Mouse (Mus musculus) limb, embryonic 12.5 days (tissue): ENCODE data around the gene Hist4h4. TPM values are rescaled to one million over a fixed set of nuclear protein-coding genes. Genes with fewer than 3 reads are reported as not detected.

Experiments
- ATAC-seq: fragments of 200-750 bp; cut with Nextera tagmentation; 2 replicates; pipeline ENCODE4 v1.8.0; 2017; ENCODE audit warnings: low read depth, moderate TSS enrichment; ENCODE audit not compliant: insufficient number of reproducible peaks, insufficient read depth, low FRiP score, low TSS enrichment
- H3K27ac ChIP-seq: fragments of 300-500 bp; sonication (generic); 2 replicates; pipeline ENCODE4 v1.5.1; 2016; ENCODE audit warnings: mild to moderate bottlenecking, moderate library complexity
- H3K27me3 ChIP-seq: fragments of 300-500 bp; sonication (generic); 2 replicates; pipeline ENCODE4 v1.6.1; 2016; ENCODE audit warnings: mild to moderate bottlenecking, moderate library complexity
- H3K36me3 ChIP-seq: fragments of 300-500 bp; sonication (generic); 2 replicates; pipeline ENCODE4 v1.6.1; 2016; ENCODE audit warnings: mild to moderate bottlenecking, moderate library complexity
- H3K4me1 ChIP-seq: fragments of 300-500 bp; sonication (generic); replicated peaks from 2 replicates; pipeline ENCODE4 v1.6.1; 2016
- H3K4me2 ChIP-seq: fragments of 300-500 bp; sonication (generic); 2 replicates; pipeline ENCODE4 v1.6.1; 2016; ENCODE audit warnings: mild to moderate bottlenecking, moderate library complexity
- H3K4me3 ChIP-seq: fragments of 300-500 bp; sonication (generic); replicated peaks from 2 replicates; pipeline ENCODE4 v1.5.1; 2016; ENCODE audit warnings: mild to moderate bottlenecking
- H3K9ac ChIP-seq: fragments of 300-500 bp; sonication (generic); replicated peaks from 2 replicates; pipeline ENCODE4 v1.6.1; 2016; ENCODE audit warnings: mild to moderate bottlenecking, moderate library complexity
- H3K9me3 ChIP-seq: fragments of 300-500 bp; sonication (generic); 2 replicates; pipeline ENCODE4 v1.6.1; 2016; ENCODE audit warnings: mild to moderate bottlenecking, moderate library complexity
- WGBS: fragments of 180-500 bp; shearing (Covaris S2); methylation state at CpG from one replicate; pipeline ENCODE4 v1.1.7; 2016; 5-methylcytosine and 5-hydroxymethylcytosine counted together
- microRNA-seq: library from miRNA; unstranded; fragments of <30 nt; microRNA quantifications from one replicate; pipeline ENCODE4, GENCODE M21; 2017
- polyA plus RNA-seq: library from polyadenylated mRNA; unstranded; fragments of >200 nt; fragmentation: Nextera tagmentation; extraction: Ambion mirVana; gene quantifications from 2 replicates; pipeline ENCODE4 v1.2.1, GENCODE M21; 2016

The Hist4h4 gene
- polyA plus RNA-seq, 1 experiment from 2014 or later = 0.89 TPM

DNA sequence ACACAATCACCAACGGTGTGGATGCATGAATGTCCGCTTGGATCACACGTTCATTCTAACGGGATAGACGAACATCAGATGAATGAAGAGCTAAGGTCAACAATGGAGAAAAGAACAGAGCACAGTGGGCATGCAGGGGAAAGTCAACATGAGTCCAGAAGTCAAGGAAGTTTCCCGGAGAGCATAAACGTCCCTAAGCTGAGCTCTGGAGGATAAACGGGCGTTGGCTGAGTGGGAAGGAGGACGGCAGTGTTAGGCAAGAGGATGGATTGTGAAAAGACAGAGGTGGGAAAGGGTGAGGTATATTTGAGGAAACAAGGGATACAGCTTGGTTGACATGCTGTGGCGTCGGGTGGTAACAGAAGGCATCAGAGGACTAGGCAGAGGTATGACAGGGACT is 22.1 kb downstream of the Hist4h4 start:
- Histone ChIP-seq H3K4me3 (no peak overlapping the region), H3K4me2 (no peak overlapping the region), H3K27me3 (no peaks in the 10 kb centered on the region), H3K9ac (no peak overlapping the region), H3K4me1 (peaks cover 9% of the 10 kb centered on the region), H3K36me3 (no peaks in the 10 kb centered on the region), H3K9me3 (0 out of 2 replicates have a peak, but pooled peaks cover 4% of the 10 kb centered on the region), H3K27ac (no peak overlapping the region)
- no peak for ATAC-seq
- WGBS = 87% methylated on average over 12 of the region's 12 CpGs

DNA sequence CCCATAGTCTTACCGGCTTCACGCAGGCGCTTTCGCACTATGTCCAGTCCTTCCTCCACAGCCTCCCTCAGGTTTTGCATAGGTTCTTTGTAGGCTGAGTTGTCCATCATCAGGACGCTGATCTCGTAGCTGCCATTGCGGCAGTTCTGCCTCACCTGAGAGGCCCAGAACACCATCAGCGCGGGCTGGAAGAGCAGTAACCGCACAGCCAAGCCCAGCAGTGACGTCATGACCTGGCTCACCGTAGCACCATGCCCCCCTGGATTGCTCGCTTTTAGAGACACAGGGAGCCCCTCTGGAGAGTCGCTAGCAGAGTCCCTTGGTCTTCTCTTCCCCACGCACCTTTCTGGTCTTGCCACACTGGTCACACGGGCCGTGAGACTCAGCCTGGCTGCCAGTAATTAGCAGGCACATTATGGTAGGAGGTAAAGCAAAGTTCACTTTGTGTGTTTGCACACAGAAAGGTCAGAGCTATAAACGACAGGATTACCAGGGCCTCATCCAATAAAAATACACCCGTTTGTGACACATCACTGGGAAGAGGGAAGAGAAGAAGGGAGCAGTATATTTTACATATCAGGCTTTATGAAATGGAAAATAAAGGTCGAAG is 22.7 kb downstream of the Hist4h4 start, which contains the start of gene Gucy2c:
Gucy2c (minus strand) TSS at position 389 of the 610 bp plus-strand sequence.
- no peak within 1 kb of the TSS for H3K27ac ChIP-seq
- H3K4me1 ChIP-seq = peaks cover 9% of the 10 kb centered on the region
- H3K9me3 ChIP-seq = 0 out of 2 replicates have a peak, but pooled peaks cover 3% of the 10 kb centered on the region
- H3K27me3 ChIP-seq = no peaks in the 10 kb centered on the region
- 67% methylated on average over 20 of the region's 20 CpGs for WGBS
- no peak for ATAC-seq
- no peak within 1 kb of the TSS for H3K9ac ChIP-seq
- no peak within 1 kb of the TSS for H3K4me2 ChIP-seq
- H3K4me3 ChIP-seq = no peak within 1 kb of the TSS
- no peaks in the 10 kb centered on the region for H3K36me3 ChIP-seq

DNA sequence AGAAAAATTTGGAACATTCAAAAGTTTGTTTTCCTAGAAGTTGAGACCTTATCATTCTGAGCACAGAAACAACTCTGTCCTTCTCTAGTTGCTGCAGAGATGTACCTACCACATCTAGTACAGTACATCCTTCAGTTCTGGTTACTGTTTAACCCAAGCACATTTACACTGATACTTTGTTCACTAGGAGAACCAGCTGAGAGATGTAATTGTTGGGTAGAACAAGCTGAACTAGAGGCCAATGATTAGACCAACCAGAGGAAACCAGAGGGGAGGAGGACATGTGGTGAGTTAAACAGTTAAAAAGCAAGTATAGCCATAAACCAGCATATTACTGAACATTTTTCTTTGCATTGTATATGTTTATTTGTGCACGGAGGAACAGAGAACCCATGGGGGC is 27.8 kb downstream of the Hist4h4 start:
- Histone ChIP-seq H3K36me3 (no peaks in the 10 kb centered on the region), H3K9ac (no peak overlapping the region), H3K4me3 (no peak overlapping the region), H3K9me3 (0 out of 2 replicates have a peak, but pooled peaks cover 3% of the 10 kb centered on the region), H3K27me3 (no peaks in the 10 kb centered on the region), H3K4me1 (peaks cover 5% of the 10 kb centered on the region), H3K27ac (no peak overlapping the region), H3K4me2 (no peak overlapping the region)
- ATAC-seq = no peak
- 80% methylated on average over 1 of the region's 1 CpGs for WGBS

DNA sequence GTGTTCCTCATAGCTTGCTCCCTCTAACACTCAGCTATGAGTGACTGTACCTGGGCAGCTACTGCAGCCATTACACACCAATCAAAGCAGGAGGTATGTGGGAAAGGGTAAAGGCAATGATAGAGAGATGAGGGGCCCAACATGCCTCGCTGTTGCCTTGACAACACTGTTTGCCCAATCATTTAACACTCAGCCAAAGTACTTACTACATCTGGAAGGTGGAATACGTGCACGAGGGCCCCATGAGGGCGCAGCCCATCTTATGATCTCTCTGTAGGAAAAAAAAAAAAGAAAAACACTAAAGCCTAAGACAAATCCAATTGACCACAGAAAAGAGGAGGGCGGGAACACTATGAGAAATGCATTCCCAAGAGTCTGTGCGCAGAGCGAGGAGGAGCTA is 34.4 kb downstream of the Hist4h4 start:
- Histone ChIP-seq H3K9ac (no peak overlapping the region), H3K27me3 (no peaks in the 10 kb centered on the region), H3K4me2 (no peak overlapping the region), H3K27ac (no peak overlapping the region), H3K4me3 (no peak overlapping the region), H3K4me1 (no peaks in the 10 kb centered on the region), H3K9me3 (no peaks in the 10 kb centered on the region), H3K36me3 (no peaks in the 10 kb centered on the region)
- WGBS = 87% methylated on average over 7 of the region's 7 CpGs
- no peak for ATAC-seq

DNA sequence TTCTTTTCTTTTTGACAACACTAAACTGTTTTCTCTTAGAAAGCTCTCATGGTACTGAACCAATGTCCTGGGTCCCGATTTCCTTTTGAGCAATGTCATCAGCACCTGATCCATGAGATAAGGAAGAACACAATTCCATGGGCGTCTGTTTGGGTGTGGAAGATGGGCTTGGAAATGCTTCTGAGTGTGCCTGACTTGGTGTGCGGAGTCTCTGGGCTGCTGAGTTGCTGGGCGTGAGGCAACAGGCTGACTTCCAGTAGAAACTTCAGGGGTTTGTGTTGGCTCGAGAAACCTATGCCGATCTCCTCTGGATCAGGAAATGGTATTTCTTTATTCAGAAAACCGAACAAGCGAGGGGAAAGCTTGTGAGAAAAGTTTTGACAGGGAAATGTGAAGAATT is 35.1 kb downstream of the Hist4h4 start:
- Histone ChIP-seq H3K36me3 (no peaks in the 10 kb centered on the region), H3K4me1 (no peaks in the 10 kb centered on the region), H3K9me3 (no peaks in the 10 kb centered on the region), H3K4me2 (no peak overlapping the region), H3K9ac (no peak overlapping the region), H3K27ac (no peak overlapping the region), H3K4me3 (no peak overlapping the region), H3K27me3 (no peaks in the 10 kb centered on the region)
- 90% methylated on average over 8 of the region's 8 CpGs for WGBS
- no peak for ATAC-seq

DNA sequence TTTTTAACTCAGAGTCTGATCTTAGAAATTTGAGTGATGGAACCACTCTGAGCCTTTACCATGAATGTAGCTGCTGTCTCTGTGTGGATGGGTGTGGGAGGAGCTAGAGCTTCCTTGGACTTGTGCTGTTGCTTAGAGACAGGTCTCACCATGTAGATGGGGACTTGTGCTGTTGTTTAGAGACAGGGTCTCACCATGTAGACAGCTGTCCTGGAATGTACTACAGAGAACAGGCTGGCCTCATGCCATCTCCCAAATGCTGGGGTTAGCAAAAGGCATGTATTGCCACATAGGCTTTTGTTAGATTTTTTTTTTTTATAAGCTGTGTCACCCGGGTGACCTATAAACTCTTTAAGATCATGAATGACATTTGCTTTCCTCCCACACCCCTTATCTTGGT is 40.3 kb downstream of the Hist4h4 start:
- Histone ChIP-seq H3K27ac (no peak overlapping the region), H3K27me3 (no peaks in the 10 kb centered on the region), H3K4me1 (no peaks in the 10 kb centered on the region), H3K9ac (no peak overlapping the region), H3K4me3 (no peak overlapping the region), H3K4me2 (no peak overlapping the region), H3K36me3 (no peaks in the 10 kb centered on the region), H3K9me3 (no peaks in the 10 kb centered on the region)
- 86% methylated on average over 1 of the region's 1 CpGs for WGBS
- no peak for ATAC-seq

Small RNAs within 50 kb of the gene (microRNA-seq; reads per million reads assigned to microRNA genes)
- gene Gm44364 = not detected

Other genes with a start within 250 kb of the Hist4h4 start
- gene Plbd1, start 142.5 kb downstream of the Hist4h4 start, polyA plus RNA-seq = 1.4 and 1.5 TPM in 2 replicates
- 0.22 TPM in 1 of 2 replicates, not detected in the other for gene Gucy2c, start 22.6 kb downstream of the Hist4h4 start, polyA plus RNA-seq
- 99.7 and 111 TPM in 2 replicates for gene H2afj, start 3.8 kb upstream of the Hist4h4 start, polyA plus RNA-seq
- 3.6 and 4.0 TPM in 2 replicates for gene BC049715, start 23.2 kb upstream of the Hist4h4 start, polyA plus RNA-seq
- 133 and 139 TPM in 2 replicates for gene Wbp11, start 23.8 kb upstream of the Hist4h4 start, polyA plus RNA-seq
- not detected in 2 replicates for gene Smco3, start 31.0 kb upstream of the Hist4h4 start, polyA plus RNA-seq
- 1.8 and 2.5 TPM in 2 replicates for gene Art4, start 53.3 kb upstream of the Hist4h4 start, polyA plus RNA-seq
- gene Mgp, start 71.4 kb upstream of the Hist4h4 start, polyA plus RNA-seq = 28.7 and 40.3 TPM in 2 replicates
- 0.15 and 0.33 TPM in 2 replicates for gene Erp27, start 117.8 kb upstream of the Hist4h4 start, polyA plus RNA-seq
- 0.23 TPM in 1 of 2 replicates, not detected in the other for gene Pde6h, start 119.4 kb upstream of the Hist4h4 start, polyA plus RNA-seq
- gene Arhgdib, start 137.5 kb upstream of the Hist4h4 start, polyA plus RNA-seq = 33.9 and 42.1 TPM in 2 replicates